Mouse (Mus musculus): ENCODE measurements around the gene Hoxc5. TPM values are rescaled to one million over a fixed set of nuclear protein-coding genes. Genes with fewer than 3 reads are reported as not detected.

Hoxc5 gene
- total RNA-seq, 2 experiments from 2014 or later, result not detected

DNA sequence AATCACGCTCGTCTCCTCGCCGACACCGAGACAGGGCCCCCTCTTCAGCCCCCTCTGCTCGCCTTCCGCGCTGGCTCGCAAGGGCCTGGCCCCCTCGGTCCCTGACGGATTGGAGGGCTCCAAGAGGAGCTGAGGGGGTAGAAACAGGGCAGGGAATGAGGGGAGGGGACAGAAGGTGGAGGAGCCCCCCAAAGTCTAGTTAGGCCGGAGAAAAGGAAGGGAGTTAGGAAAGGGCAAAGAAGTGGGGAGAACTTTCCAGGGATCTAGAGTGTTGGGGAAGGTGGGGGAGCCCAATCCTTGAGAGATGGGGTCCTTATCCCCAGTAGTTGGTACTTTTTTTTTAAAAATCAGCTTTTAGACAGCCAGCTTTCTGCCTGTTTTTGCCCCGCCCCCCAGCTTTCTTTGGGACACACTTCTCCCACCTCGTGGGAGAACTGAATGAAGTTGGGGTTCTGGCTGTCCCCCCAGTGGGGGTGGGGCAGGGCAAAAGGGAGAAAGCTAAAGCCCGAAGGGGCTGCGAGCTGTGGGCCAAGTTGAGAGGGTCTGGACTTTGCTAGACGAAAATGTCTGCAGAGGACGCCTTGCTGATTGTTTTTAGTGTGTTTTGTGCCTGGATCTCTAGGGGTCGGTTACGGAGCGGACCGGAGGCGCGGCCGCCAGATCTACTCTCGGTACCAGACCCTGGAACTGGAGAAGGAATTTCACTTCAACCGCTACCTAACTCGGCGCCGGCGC, 43.0 kb downstream of the Hoxc5 start:
- no peak for ATAC-seq (replicated peaks; ENCODE audit: poor library complexity)

DNA sequence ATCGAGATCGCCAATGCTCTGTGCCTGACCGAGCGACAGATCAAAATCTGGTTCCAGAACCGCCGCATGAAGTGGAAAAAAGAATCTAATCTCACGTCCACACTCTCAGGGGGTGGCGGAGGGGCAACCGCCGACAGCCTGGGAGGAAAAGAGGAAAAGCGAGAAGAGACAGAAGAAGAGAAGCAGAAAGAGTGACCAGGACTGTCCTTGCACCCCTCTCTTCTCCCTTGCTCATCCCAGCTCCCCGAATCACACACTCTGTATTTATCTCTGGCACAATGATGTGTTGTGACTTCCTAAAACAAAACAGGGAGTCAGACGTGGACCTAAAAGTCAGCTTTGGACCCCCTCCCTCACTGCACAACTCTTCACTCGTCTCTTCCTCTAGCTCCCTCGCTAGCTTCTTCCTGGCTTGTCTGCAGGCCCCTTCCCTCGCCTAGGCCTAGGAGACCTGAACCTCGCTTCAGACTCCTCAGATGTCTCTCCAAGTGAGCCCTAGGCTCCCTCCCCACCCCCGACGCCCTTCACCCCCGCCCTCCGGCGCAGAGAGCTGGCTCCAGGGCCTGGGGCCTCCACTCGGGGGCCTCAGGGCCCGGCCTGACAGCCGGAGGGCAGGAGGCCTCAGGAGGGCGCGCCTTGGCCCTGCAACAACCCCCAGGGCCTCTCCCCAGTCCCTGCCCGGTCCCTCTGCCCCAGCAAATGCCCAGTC, 43.8 kb downstream of the Hoxc5 start:
- ATAC-seq (replicated peaks; ENCODE audit: poor library complexity), result no peak

GRCm38 (mm10) chr15:103011928-103012486, 44.8 kb downstream of the Hoxc5 start:
- no peak for ATAC-seq (replicated peaks; ENCODE audit: poor library complexity)

- peak; percentile 68; the same call in 1 of the 2 replicates for ATAC-seq (replicated peaks; ENCODE audit: poor library complexity)
Observed at GRCm38 (mm10) chr15:103013238-103013984, 46.2 kb downstream of the Hoxc5 start.

DNA sequence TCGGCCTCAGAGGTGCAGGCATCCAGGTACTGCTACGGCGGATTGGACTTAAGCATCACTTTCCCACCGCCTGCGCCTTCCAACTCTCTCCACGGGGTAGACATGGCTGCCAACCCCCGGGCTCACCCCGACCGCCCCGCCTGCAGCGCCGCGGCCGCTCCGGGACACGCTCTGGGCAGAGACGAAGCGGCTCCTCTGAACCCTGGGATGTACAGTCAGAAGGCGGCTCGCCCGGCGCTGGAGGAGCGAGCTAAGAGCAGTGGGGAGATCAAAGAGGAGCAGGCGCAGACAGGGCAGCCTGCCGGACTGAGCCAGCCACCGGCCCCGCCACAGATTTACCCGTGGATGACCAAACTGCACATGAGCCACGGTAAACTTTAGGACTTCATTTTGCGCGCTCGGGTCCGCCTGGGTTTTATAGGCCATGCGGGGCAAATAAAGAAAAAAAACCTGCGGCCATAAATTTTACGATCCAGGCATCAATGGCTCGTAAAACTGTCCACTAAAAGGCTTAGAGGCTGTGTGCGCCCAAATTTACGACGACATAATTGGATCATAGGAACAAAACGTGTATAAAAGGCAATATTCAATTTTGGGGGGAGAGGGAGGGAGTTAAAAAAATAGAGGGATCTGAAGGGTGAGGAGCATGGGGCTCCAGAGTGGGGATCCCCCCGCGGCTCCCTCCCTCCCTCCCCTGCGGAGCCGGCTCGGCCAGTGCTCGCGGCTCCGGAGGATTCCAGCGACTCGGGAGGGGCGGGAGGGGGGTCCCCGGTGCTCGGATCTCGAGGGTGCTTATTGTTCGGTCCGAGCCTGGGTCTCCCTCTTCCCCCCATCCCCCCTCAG, 47.1 kb downstream of the Hoxc5 start:
- 0 out of 2 replicates have a peak, but pooled peaks have one; percentile 12 for ATAC-seq (replicated peaks; ENCODE audit: poor library complexity)

DNA sequence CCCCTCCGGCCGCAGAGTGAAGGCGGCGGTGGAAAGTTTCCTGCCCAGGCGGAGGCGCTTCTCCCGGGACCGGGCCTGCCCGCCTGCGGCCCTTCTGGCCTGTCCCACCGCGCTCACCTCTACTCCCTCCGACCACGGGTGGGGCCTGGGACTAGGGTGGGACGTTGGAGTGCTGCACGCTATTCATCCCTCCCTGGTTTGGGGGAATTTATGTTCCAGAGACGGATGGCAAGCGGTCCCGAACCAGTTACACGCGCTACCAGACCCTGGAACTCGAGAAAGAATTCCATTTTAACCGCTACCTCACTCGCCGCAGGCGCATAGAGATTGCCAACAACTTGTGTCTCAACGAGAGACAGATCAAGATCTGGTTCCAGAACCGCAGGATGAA, 47.8 kb downstream of the Hoxc5 start:
- no peak for ATAC-seq (replicated peaks; ENCODE audit: poor library complexity)

DNA sequence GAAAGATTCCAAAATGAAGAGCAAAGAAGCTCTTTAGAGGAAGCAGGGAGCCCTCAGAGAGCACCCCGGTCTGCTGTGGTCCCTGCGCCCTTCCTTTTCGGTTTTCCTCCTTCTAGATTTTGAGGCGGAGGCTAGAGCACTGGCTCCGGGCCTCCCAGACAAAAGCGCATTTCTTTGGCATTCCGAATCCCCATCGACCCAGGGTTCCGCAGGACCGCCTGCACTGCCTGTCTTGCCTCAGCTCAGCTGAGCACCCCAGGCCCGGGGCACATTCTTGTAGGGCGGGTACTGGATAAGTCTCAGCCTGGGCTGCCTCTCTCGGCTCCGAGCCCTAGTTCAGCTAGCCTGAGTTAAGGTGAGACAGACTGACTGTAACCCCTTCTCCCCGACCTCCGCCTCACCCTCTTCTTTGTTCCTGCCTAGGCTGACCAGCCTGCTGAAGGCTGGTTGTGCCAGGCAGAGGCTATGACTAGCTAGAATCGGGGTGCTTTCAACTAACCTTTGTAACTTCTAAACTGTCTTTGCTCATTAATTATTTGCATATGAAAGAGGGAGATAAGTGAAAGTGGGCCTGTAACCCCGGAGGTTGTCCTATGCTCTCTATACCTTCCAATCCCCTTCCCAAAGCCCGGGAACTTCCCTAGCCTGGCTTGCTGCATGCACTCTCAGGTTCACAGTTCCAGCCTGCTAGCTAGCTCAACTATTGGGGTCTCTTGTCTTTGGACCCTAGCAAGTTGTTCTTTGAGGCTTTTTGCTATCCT, 48.3 kb downstream of the Hoxc5 start:
- no peak for ATAC-seq (replicated peaks; ENCODE audit: poor library complexity)

GRCm38 (mm10) chr15:103018636-103019035, 51.4 kb downstream of the Hoxc5 start, which contains the start of gene Hoxc4:
TSS of gene Hoxc4 (plus strand) at chr15:103018934.
- no peak for ATAC-seq (replicated peaks; ENCODE audit: poor library complexity)

DNA sequence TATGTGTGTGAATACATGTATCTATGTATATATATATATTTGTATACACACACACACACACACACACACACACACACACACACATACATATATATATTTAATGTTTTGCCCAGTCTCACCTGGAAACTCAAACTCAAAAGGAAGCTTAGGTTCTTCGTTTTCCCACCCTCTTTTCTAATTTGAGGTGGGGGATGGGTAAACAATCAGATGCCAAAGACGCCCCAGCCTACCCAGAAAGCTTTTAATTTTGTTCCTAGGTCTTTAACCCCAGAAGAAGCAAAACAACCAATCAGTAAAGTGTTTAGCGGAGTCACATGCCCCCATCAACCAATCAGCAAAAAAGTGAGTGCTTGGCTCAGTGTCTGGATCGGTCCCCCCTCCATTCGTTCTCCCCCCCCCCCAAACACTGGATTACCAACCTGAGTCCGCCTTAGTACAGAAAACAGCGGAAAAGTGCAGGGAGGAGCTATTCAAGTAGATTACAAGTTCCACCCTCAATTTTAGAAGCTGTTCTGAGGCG, 53.7 kb downstream of the Hoxc5 start:
- ATAC-seq (replicated peaks; ENCODE audit: poor library complexity), result no peak

- no peak for ATAC-seq (replicated peaks; ENCODE audit: poor library complexity)
Observed at GRCm38 (mm10) chr15:103021544-103021943, 54.3 kb downstream of the Hoxc5 start.

DNA sequence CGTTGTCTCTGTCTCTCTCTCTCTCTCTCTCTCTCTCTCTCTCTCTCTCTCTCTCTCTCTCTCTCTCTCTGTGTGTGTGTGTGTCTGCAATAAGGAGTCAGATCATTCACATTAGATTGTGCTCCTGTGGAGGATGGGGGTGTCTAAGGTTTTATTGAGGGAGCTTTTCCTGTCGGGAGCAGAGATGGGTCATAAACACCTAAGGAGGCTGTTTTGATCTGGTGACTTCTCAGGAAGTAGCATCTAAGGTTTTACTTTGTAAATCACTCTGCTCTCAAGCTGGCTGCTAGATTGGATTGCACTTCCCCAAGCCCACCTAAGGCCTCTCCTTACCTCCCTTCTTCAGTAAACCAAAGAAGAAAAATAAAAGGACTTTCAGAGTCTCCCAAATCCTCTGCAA, 56.9 kb downstream of the Hoxc5 start:
- no peak for ATAC-seq (replicated peaks; ENCODE audit: poor library complexity)

DNA sequence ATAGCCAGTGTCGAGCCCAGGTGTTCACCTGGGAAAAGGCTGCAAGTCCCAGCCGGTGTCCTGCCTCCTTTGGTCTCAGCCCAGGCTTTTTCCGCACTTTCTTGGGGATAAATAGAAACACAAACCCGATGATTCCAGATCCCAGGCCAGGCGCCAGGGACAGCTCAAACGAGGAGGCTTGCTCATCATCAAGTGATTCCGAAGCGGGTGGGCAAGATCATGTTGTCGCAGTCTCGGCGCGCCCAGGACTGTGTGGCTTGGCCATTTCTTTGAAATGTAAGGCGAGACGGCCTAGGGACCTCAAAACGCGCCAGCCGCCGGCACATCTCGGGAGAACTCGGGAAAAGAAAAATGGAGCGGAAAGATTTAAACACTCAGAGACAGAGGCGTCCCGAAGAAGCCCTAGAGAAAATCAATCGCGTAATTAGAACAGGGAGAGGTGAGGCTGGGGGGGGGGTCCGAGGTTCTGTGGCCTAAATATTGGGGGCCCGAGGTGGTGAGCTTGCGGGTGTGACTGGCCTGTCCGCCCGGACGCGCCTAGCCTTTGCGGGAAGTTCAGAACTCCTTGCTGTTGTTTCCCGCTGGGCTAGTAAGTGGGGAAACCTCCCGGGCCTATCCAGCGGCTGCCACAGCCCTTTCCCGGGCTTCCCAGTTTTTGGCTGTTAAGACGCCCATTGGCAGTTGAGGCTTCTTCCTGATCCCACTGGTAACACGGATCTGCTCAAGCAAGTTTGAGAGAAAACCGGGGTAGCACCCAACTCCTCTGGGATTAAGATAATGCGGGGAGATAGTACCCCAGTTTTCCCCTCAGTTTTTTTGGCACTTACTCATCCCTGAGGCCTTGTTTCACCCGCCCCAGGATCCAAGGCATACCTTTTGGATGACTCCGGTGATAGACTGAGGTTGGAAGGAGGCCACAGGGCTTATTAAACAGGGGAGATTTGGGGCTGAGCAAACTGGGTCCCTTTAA, 60.3 kb downstream of the Hoxc5 start:
- ATAC-seq (replicated peaks; ENCODE audit: poor library complexity), result no peak

- no peak for ATAC-seq (replicated peaks; ENCODE audit: poor library complexity)
Observed at GRCm38 (mm10) chr15:103028916-103029512, 61.8 kb downstream of the Hoxc5 start.

DNA sequence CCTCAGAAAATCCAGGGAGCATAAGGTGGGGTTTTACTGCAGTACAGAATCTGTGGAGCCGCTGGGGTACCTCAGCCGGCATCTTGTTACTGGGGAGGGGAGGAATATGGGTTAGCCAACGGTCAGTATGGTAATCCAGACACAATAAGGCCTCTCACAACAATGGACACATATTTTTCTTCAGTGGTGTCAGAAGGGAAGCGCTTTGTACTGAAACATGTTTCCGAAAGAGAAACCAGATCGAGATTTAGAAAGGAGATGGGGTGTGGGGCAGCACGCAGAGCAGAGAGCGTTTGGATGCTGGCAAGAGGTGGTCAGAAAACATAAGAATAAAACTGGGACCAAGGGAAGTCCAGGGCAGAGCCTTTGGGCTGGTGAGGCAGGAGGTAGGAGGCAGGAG, 62.9 kb downstream of the Hoxc5 start:
- no peak for ATAC-seq (replicated peaks; ENCODE audit: poor library complexity)

GRCm38 (mm10) chr15:103032167-103032566, 64.9 kb downstream of the Hoxc5 start:
- no peak for ATAC-seq (replicated peaks; ENCODE audit: poor library complexity)

GRCm38 (mm10) chr15:103032646-103033575, 65.7 kb downstream of the Hoxc5 start:
- no peak for ATAC-seq (replicated peaks; ENCODE audit: poor library complexity)
